Mouse (Mus musculus): ENCODE data around the gene Ifit1bl1.
"Not testable (repeated sequence)": the region's sequence is repeated elsewhere in the genome, so short reads cannot be mapped to it uniquely, and the experiment has no call there.

Gene Ifit1bl1

GRCm38 (mm10) chr19:34587898-34588692 lies 13.7 kb downstream of the Ifit1bl1 start:
- DNase-seq = peak; percentile 24

- not testable (repeated sequence) for DNase-seq
Measured at GRCm38 (mm10) chr19:34585740-34586458, 15.9 kb downstream of the Ifit1bl1 start.

- DNase-seq = not testable (repeated sequence)
Measured at GRCm38 (mm10) chr19:34583126-34583766, 18.5 kb downstream of the Ifit1bl1 start, which contains the start of gene Ifit3. Gene Ifit3, plus strand, starts transcription at chr19:34583531.

- DNase-seq = not testable (repeated sequence)
Measured at GRCm38 (mm10) chr19:34582696-34583095, 19.1 kb downstream of the Ifit1bl1 start.

GRCm38 (mm10) chr19:34577121-34577520 lies 24.6 kb downstream of the Ifit1bl1 start:
- no peak for DNase-seq

GRCm38 (mm10) chr19:34573650-34574049 lies 28.1 kb downstream of the Ifit1bl1 start:
- DNase-seq = no peak

GRCm38 (mm10) chr19:34571080-34571479 lies 30.7 kb downstream of the Ifit1bl1 start:
- no peak for DNase-seq

GRCm38 (mm10) chr19:34569896-34570476 lies 31.8 kb downstream of the Ifit1bl1 start:
- no peak for DNase-seq

- no peak for DNase-seq
Measured at GRCm38 (mm10) chr19:34568988-34569895, 32.5 kb downstream of the Ifit1bl1 start.

GRCm38 (mm10) chr19:34566178-34566784 lies 35.5 kb downstream of the Ifit1bl1 start:
- DNase-seq = no peak

- DNase-seq = no peak
Measured at GRCm38 (mm10) chr19:34562556-34562955, 39.2 kb downstream of the Ifit1bl1 start.

GRCm38 (mm10) chr19:34556621-34557020 lies 45.1 kb downstream of the Ifit1bl1 start:
- no peak for DNase-seq

- no peak for DNase-seq
Measured at GRCm38 (mm10) chr19:34554061-34554460, 47.7 kb downstream of the Ifit1bl1 start.

- no peak for DNase-seq
Measured at GRCm38 (mm10) chr19:34553522-34553921, 48.2 kb downstream of the Ifit1bl1 start.

GRCm38 (mm10) chr19:34553021-34553420 lies 48.7 kb downstream of the Ifit1bl1 start:
- DNase-seq = no peak

- peak; percentile 36 for DNase-seq
Measured at GRCm38 (mm10) chr19:34551981-34552380, 49.8 kb downstream of the Ifit1bl1 start.

GRCm38 (mm10) chr19:34550534-34551223 lies 51.1 kb downstream of the Ifit1bl1 start, which contains the start of gene Ifit2:
Gene Ifit2, plus strand, starts transcription at chr19:34550694.
- DNase-seq = peak; percentile 85

- DNase-seq = no peak
Measured at GRCm38 (mm10) chr19:34550205-34550533, 51.6 kb downstream of the Ifit1bl1 start.

GRCm38 (mm10) chr19:34547976-34548375 lies 53.8 kb downstream of the Ifit1bl1 start:
- DNase-seq = peak; percentile 89

GRCm38 (mm10) chr19:34546211-34546610 lies 55.5 kb downstream of the Ifit1bl1 start:
- DNase-seq = no peak
